Mouse (Mus musculus) heart, adult 2 months (tissue): ENCODE results near the gene Samd1. TPM values are rescaled to one million over a fixed set of nuclear protein-coding genes. Genes with fewer than 3 reads are reported as not detected.
A peak's percentile ranks its signal among the peaks of the same experiment; 100 is the strongest.

Experiments
- DNase-seq, 2 experiments: peaks; one replicate each; pipeline ENCODE4 v3.0.0; 2021
- H3K27ac ChIP-seq: fragments of 200-600 bp; 2 replicates; pipeline ENCODE4 v1.8.1; 2022
- H3K27me3 ChIP-seq: fragments of 200-500 bp; 2 replicates; pipeline ENCODE4 v1.6.1; 2012; ENCODE audit warnings: mild to moderate bottlenecking, low read length, inconsistent platforms, mixed read lengths; ENCODE audit not compliant: control insufficient read depth, insufficient read depth
- H3K36me3 ChIP-seq: fragments of 200-500 bp; 2 replicates; pipeline ENCODE4 v1.6.1; 2012; ENCODE audit warnings: low read length, inconsistent platforms; ENCODE audit not compliant: control insufficient read depth, insufficient read depth
- H3K4me1 ChIP-seq: fragments of 200-500 bp; 2 replicates; pipeline ENCODE4 v1.6.1; 2011; ENCODE audit warnings: low read length; ENCODE audit not compliant: control insufficient read depth, insufficient read depth
- H3K4me3 ChIP-seq: fragments of 200-600 bp; 2 replicates; pipeline ENCODE4 v1.8.1; 2022
- H3K79me2 ChIP-seq: fragments of 200-500 bp; replicated peaks from 2 replicates; pipeline ENCODE4 v1.6.1; 2012; ENCODE audit warnings: mild to moderate bottlenecking, inconsistent platforms, low read length, moderate library complexity, mixed read lengths; ENCODE audit not compliant: control insufficient read depth, insufficient read depth
- H3K9ac ChIP-seq: fragments of 200-500 bp; 2 replicates; pipeline ENCODE4 v1.6.1; 2012; ENCODE audit warnings: low read depth, mild to moderate bottlenecking, control low read depth, inconsistent platforms, low read length, mixed read lengths
- CTCF ChIP-seq: fragments of 200-600 bp; IDR thresholded peaks from 2 replicates; pipeline ENCODE4 v1.8.1; 2022; ENCODE audit warnings: antibody characterized with exemption, mild to moderate bottlenecking, moderate library complexity
- EP300 ChIP-seq: fragments of 200-500 bp; IDR thresholded peaks from 2 replicates; pipeline ENCODE4 v1.6.1; 2011; ENCODE audit warnings: low read depth, low read length, control low read depth; ENCODE audit not compliant: insufficient read depth
- POLR2A ChIP-seq: fragments of 200-500 bp; IDR thresholded peaks from 2 replicates; pipeline ENCODE4 v1.6.1; 2011; ENCODE audit warnings: mild to moderate bottlenecking, low read depth, low read length, control low read depth; ENCODE audit not compliant: insufficient read depth
- WGBS: fragments of 180-500 bp; shearing (Covaris S2); methylation state at CpG from one replicate; pipeline ENCODE4 v1.1.7; 2018; 5-methylcytosine and 5-hydroxymethylcytosine counted together
- intact Hi-C: fragments of 180-260 bp; cut with DNase I; formaldehyde crosslinking; loops from one replicate; pipeline ENCODE4 v1.15.1; 2025
- long read RNA-seq: library from polyadenylated mRNA; stranded (forward); transcript quantifications from one replicate; pipeline ENCODE4 v2.0.0, GENCODE M21; 2021
- polyA plus RNA-seq: library from polyadenylated mRNA; depleted of rRNA; stranded (reverse); fragments of >200 nt; gene quantifications from 2 replicates; pipeline ENCODE4 v1.2.3, GENCODE M21; 2012; rRNA removed
- total RNA-seq, 2 experiments: library from RNA; stranded (reverse); gene quantifications; 2 replicates each; pipeline ENCODE4 v1.2.3; 2021

The Samd1 gene
- total RNA-seq (10 to 100 TPM; 21.6 to 29.9 TPM), polyA plus RNA-seq (29.7 and 32.1 TPM in 2 replicates)
- long read RNA-seq, partial matches to known transcripts: 1 of 4 reads
- long read RNA-seq, other reads (novel, unspliced or antisense): 1 of 4 reads

- whole genome bisulfite sequencing: 14% methylated on average over 110 of the region's 112 CpGs
- peak within 1 kb of the TSS; percentile 98 for H3K27ac ChIP-seq
- DNase-seq: peak; percentile 65 to 76
- no peaks in the 10 kb centered on the region for H3K79me2 ChIP-seq
- no peaks in the 10 kb centered on the region for H3K27me3 ChIP-seq
- peak within 1 kb of the TSS; percentile 91 for H3K9ac ChIP-seq
- TF ChIP-seq CTCF: no peak
- TF ChIP-seq EP300: no peak
- no peak for TF ChIP-seq POLR2A
- H3K4me3 ChIP-seq: peak within 1 kb of the TSS; percentile 80
- intact Hi-C loops: loop anchor here (2.0 to 5.0 kb wide), 3 partner anchors 23 to 255 kb away; partner anchors contain the start of genes Adgre5, Asf1b and Gm10644
- H3K36me3 ChIP-seq: no peaks in the 10 kb centered on the region
- peaks cover 3% of the 10 kb centered on the region for H3K4me1 ChIP-seq
Measured at GRCm38 (mm10) chr8:83997511-83998141, at the start of gene Samd1. TSS of gene Samd1 (plus strand) at chr8:83997672.

GRCm38 (mm10) chr8:83954749-83955105 lies 42.7 kb upstream of the Samd1 start:
- TF ChIP-seq CTCF: no peak
- TF ChIP-seq EP300: no peak
- no peak for TF ChIP-seq POLR2A
- Histone ChIP-seq H3K27me3 (no peaks in the 10 kb centered on the region), H3K9ac (peak overlapping the region; percentile 15; the same call in 1 of the 2 replicates), H3K27ac (peak overlapping the region; percentile 64), H3K36me3 (no peaks in the 10 kb centered on the region), H3K4me3 (peak overlapping the region; percentile 53), H3K4me1 (no peaks in the 10 kb centered on the region), H3K79me2 (no peaks in the 10 kb centered on the region)
- no peak for DNase-seq
- intact Hi-C loops: loop anchor here (2.0 to 5.0 kb wide), 2 partner anchors 44 to 287 kb away; partner anchors contain the start of gene Ptger1
- 1% methylated on average over 14 of the region's 14 CpGs for WGBS

GRCm38 (mm10) chr8:83955106-83955957 lies 42.1 kb upstream of the Samd1 start, which contains the start of the genes Gm10644 and Asf1b:
TSS of gene Gm10644 (minus strand) at chr8:83955205.
TSS of gene Asf1b (plus strand) at chr8:83955507.
- Histone ChIP-seq H3K9ac (peak within 1 kb of the TSS; percentile 26), H3K4me3 (peak within 1 kb of the TSS; percentile 53), H3K27ac (peak within 1 kb of the TSS; percentile 64), H3K79me2 (no peaks in the 10 kb centered on the region), H3K4me1 (no peaks in the 10 kb centered on the region), H3K27me3 (no peaks in the 10 kb centered on the region), H3K36me3 (no peaks in the 10 kb centered on the region)
- TF ChIP-seq EP300 (peak; percentile 66; the same call in 1 of the 2 replicates), CTCF (peak; percentile 82), POLR2A (0 out of 2 replicates have a peak, but pooled peaks have one; percentile 42)
- WGBS: under 1% methylated on average over 75 of the region's 75 CpGs
- peak; percentile 92 to 98 for DNase-seq
- intact Hi-C loops: loop anchor here (2.0 kb wide), 1 partner anchor 43 kb away; no protein-coding TSS in a partner anchor

- WGBS: 2% methylated on average over 15 of the region's 15 CpGs
- H3K27ac ChIP-seq: no peak overlapping the region
- intact Hi-C loops: loop anchor here (2.0 kb wide), 1 partner anchor 43 kb away; no protein-coding TSS in a partner anchor
Measured at GRCm38 (mm10) chr8:83955958-83956218, 41.6 kb upstream of the Samd1 start.

GRCm38 (mm10) chr8:83956789-83957188 lies 40.7 kb upstream of the Samd1 start:
- H3K27me3 ChIP-seq: no peaks in the 10 kb centered on the region
- H3K36me3 ChIP-seq: no peaks in the 10 kb centered on the region
- TF ChIP-seq EP300: no peak
- TF ChIP-seq CTCF: peak; percentile 42
- no peak for DNase-seq
- WGBS: 10% methylated on average over 1 of the region's 1 CpGs
- H3K79me2 ChIP-seq: no peaks in the 10 kb centered on the region
- intact Hi-C loops: no loop called here
- H3K9ac ChIP-seq: no peak overlapping the region
- H3K4me1 ChIP-seq: no peaks in the 10 kb centered on the region
- H3K4me3 ChIP-seq: no peak overlapping the region
- H3K27ac ChIP-seq: no peak overlapping the region

More at GRCm38 (mm10) chr8:83955958-83956218, 41.6 kb upstream of the Samd1 start:
- TF ChIP-seq POLR2A (no peak), EP300 (no peak), CTCF (no peak)
- DNase-seq: no peak
- Histone ChIP-seq H3K4me1 (no peaks in the 10 kb centered on the region), H3K9ac (no peak overlapping the region), H3K27me3 (no peaks in the 10 kb centered on the region), H3K36me3 (no peaks in the 10 kb centered on the region), H3K4me3 (peak overlapping the region; percentile 53), H3K79me2 (no peaks in the 10 kb centered on the region)
